Mouse (Mus musculus) liver, embryonic 11.5 days (tissue): ENCODE results near the gene Ccdc124. TPM values are rescaled to one million over a fixed set of nuclear protein-coding genes. Genes with fewer than 3 reads are reported as not detected.

Experiments used
- ATAC-seq: fragments of 200-750 bp; cut with Nextera tagmentation; replicated peaks from 2 replicates; pipeline ENCODE4 v1.8.0; 2017; ENCODE audit warnings: moderate number of reproducible peaks, mild to moderate bottlenecking, moderate TSS enrichment, moderate library complexity; ENCODE audit not compliant: low FRiP score
- DNase-seq: peaks from one replicate; pipeline ENCODE4 v3.0.0-alpha.2; 2017; ENCODE audit warnings: low spot score
- H3K27ac ChIP-seq: fragments of 300-500 bp; sonication (generic); 2 replicates; pipeline ENCODE4 v1.5.1; 2014; ENCODE audit warnings: mild to moderate bottlenecking, low read depth, low read length, control low read depth
- H3K27me3 ChIP-seq: fragments of 300-500 bp; sonication (generic); replicated peaks from 2 replicates; pipeline ENCODE4 v1.6.1; 2014; ENCODE audit warnings: low read length, mixed read lengths; ENCODE audit not compliant: control insufficient read depth, insufficient read depth
- H3K36me3 ChIP-seq: fragments of 300-500 bp; sonication (generic); 2 replicates; pipeline ENCODE4 v1.6.1; 2014; ENCODE audit warnings: mild to moderate bottlenecking, low read length, moderate library complexity, mixed read lengths; ENCODE audit not compliant: control insufficient read depth, insufficient read depth
- H3K4me1 ChIP-seq: fragments of 300-500 bp; sonication (generic); replicated peaks from 2 replicates; pipeline ENCODE4 v1.6.1; 2014; ENCODE audit warnings: low read length, mixed read lengths; ENCODE audit not compliant: control insufficient read depth, insufficient read depth
- H3K4me2 ChIP-seq: fragments of 300-500 bp; sonication (generic); 2 replicates; pipeline ENCODE4 v1.6.1; 2014; ENCODE audit warnings: mild to moderate bottlenecking, control low read depth, moderate library complexity
- H3K4me3 ChIP-seq: fragments of 300-500 bp; sonication (generic); 2 replicates; pipeline ENCODE4 v1.5.1; 2014; ENCODE audit warnings: low read depth, low read length, control low read depth
- H3K9ac ChIP-seq: fragments of 300-500 bp; sonication (generic); 2 replicates; pipeline ENCODE4 v1.6.1; 2014; ENCODE audit warnings: low read depth, low read length, control low read depth
- H3K9me3 ChIP-seq: fragments of 300-500 bp; sonication (generic); 2 replicates; pipeline ENCODE4 v1.6.1; 2016; ENCODE audit warnings: low read length, inconsistent platforms, mixed read lengths; ENCODE audit not compliant: control insufficient read depth
- WGBS: fragments of 180-500 bp; shearing (Covaris S2); extraction: QIAGEN DNeasy Blood & Tissue Kit; methylation state at CpG from one replicate; pipeline ENCODE4 v1.1.7; 2014; 5-methylcytosine and 5-hydroxymethylcytosine counted together
- polyA plus RNA-seq: library from polyadenylated mRNA; unstranded; fragments of >200 nt; fragmentation: Nextera tagmentation; extraction: Ambion mirVana; gene quantifications from 2 replicates; pipeline ENCODE4 v1.2.1, GENCODE M21; 2014

Gene Ccdc124
- polyA plus RNA-seq, 1 experiment from 2014 or later, result 112 TPM

- peak overlapping the region; percentile 63 for H3K4me3 ChIP-seq
- peak; percentile 4; the same call in 1 of the 2 replicates for ATAC-seq
- H3K9me3 ChIP-seq, result no peaks in the 10 kb centered on the region
- WGBS, result 10% methylated on average over 8 of the region's 8 CpGs
- H3K27ac ChIP-seq, result peak overlapping the region; percentile 90
- DNase-seq, result no peak
- no peaks in the 10 kb centered on the region for H3K27me3 ChIP-seq
- peak overlapping the region; percentile 82 for H3K4me2 ChIP-seq
- no peaks in the 10 kb centered on the region for H3K36me3 ChIP-seq
- peaks cover 12% of the 10 kb centered on the region for H3K4me1 ChIP-seq
- H3K9ac ChIP-seq, result peak overlapping the region; percentile 84
These were observed 31.7 kb upstream of the Ccdc124 start for GRCm38 (mm10) chr8:70905463-70905830.

GRCm38 (mm10) chr8:70904532-70904931 is 30.8 kb upstream of the Ccdc124 start:
- Histone ChIP-seq H3K4me3 (peak overlapping the region; percentile 3; the same call in 1 of the 2 replicates), H3K4me1 (peaks cover 12% of the 10 kb centered on the region), H3K27me3 (no peaks in the 10 kb centered on the region), H3K9ac (no peak overlapping the region), H3K27ac (no peak overlapping the region), H3K9me3 (no peaks in the 10 kb centered on the region), H3K36me3 (no peaks in the 10 kb centered on the region), H3K4me2 (peak overlapping the region; percentile 1; the same call in 1 of the 2 replicates)
- no peak for DNase-seq
- no peak for ATAC-seq
- WGBS, result 45% methylated on average over 4 of the region's 4 CpGs

- ATAC-seq, result no peak
These were observed 29.8 kb upstream of the Ccdc124 start for GRCm38 (mm10) chr8:70903582-70903981.

GRCm38 (mm10) chr8:70903112-70903511 is 29.4 kb upstream of the Ccdc124 start:
- DNase-seq (no peak), ATAC-seq (no peak)
- WGBS, result 49% methylated on average over 4 of the region's 4 CpGs
- no peak overlapping the region for H3K4me2 ChIP-seq
- no peak overlapping the region for H3K4me3 ChIP-seq
- peaks cover 14% of the 10 kb centered on the region for H3K4me1 ChIP-seq
- no peaks in the 10 kb centered on the region for H3K27me3 ChIP-seq
- H3K36me3 ChIP-seq, result no peaks in the 10 kb centered on the region
- no peak overlapping the region for H3K9ac ChIP-seq
- H3K27ac ChIP-seq, result no peak overlapping the region
- no peaks in the 10 kb centered on the region for H3K9me3 ChIP-seq

More at GRCm38 (mm10) chr8:70903582-70903981, 29.8 kb upstream of the Ccdc124 start:
- no peak for DNase-seq
- no peak overlapping the region for H3K4me3 ChIP-seq
- no peaks in the 10 kb centered on the region for H3K36me3 ChIP-seq
- no peaks in the 10 kb centered on the region for H3K27me3 ChIP-seq
- H3K4me1 ChIP-seq, result peaks cover 12% of the 10 kb centered on the region
- no peak overlapping the region for H3K4me2 ChIP-seq
- H3K27ac ChIP-seq, result no peak overlapping the region
- H3K9ac ChIP-seq, result no peak overlapping the region
- no peaks in the 10 kb centered on the region for H3K9me3 ChIP-seq

GRCm38 (mm10) chr8:70902211-70902610 is 28.5 kb upstream of the Ccdc124 start:
- H3K36me3 ChIP-seq, result no peaks in the 10 kb centered on the region
- ATAC-seq (no peak), DNase-seq (no peak)
- H3K4me2 ChIP-seq, result no peak overlapping the region
- no peak overlapping the region for H3K9ac ChIP-seq
- no peak overlapping the region for H3K4me3 ChIP-seq
- H3K4me1 ChIP-seq, result peaks cover 8% of the 10 kb centered on the region
- WGBS, result 47% methylated on average over 5 of the region's 5 CpGs
- H3K27me3 ChIP-seq, result no peaks in the 10 kb centered on the region
- no peak overlapping the region for H3K27ac ChIP-seq
- no peaks in the 10 kb centered on the region for H3K9me3 ChIP-seq

- 84% methylated on average over 2 of the region's 2 CpGs for WGBS
- Histone ChIP-seq H3K4me2 (no peak overlapping the region), H3K4me3 (no peak overlapping the region), H3K27ac (no peak overlapping the region), H3K36me3 (peaks cover 1% of the 10 kb centered on the region), H3K4me1 (peaks cover 3% of the 10 kb centered on the region), H3K9me3 (no peaks in the 10 kb centered on the region), H3K9ac (no peak overlapping the region), H3K27me3 (no peaks in the 10 kb centered on the region)
- ATAC-seq (no peak), DNase-seq (no peak)
These were observed 27.2 kb upstream of the Ccdc124 start for GRCm38 (mm10) chr8:70900872-70901387.

GRCm38 (mm10) chr8:70899226-70899625 is 25.5 kb upstream of the Ccdc124 start:
- Histone ChIP-seq H3K27ac (no peak overlapping the region), H3K4me3 (no peak overlapping the region), H3K4me1 (peaks cover 6% of the 10 kb centered on the region), H3K9me3 (no peaks in the 10 kb centered on the region), H3K4me2 (no peak overlapping the region), H3K27me3 (no peaks in the 10 kb centered on the region), H3K9ac (no peak overlapping the region; the same call in 1 of the 2 replicates), H3K36me3 (peaks cover 15% of the 10 kb centered on the region)
- ATAC-seq (no peak), DNase-seq (no peak)
- 83% methylated on average over 2 of the region's 2 CpGs for WGBS

- H3K36me3 ChIP-seq, result peaks cover 18% of the 10 kb centered on the region
- H3K4me1 ChIP-seq, result peaks cover 6% of the 10 kb centered on the region
- H3K27me3 ChIP-seq, result no peaks in the 10 kb centered on the region
- DNase-seq, result no peak
- peak overlapping the region; percentile 58 for H3K4me2 ChIP-seq
- ATAC-seq, result no peak
- H3K9me3 ChIP-seq, result no peaks in the 10 kb centered on the region
- H3K4me3 ChIP-seq, result no peak overlapping the region
- no peak overlapping the region for H3K27ac ChIP-seq
- WGBS, result 46% methylated on average over 2 of the region's 2 CpGs
- H3K9ac ChIP-seq, result peak overlapping the region; percentile 80
These were observed 25.0 kb upstream of the Ccdc124 start for GRCm38 (mm10) chr8:70898661-70899198.
